Comparison of ENCODE assay signal across 18 mouse cellular contexts in genomic region chr5:72696491-72696890, GRCm38 (mm10). TPM values are rescaled to one million over a fixed set of nuclear protein-coding genes. Genes with fewer than 3 reads are reported as not detected.
DNase-seq lines count a peak whose midpoint lies in the region; ATAC-seq and TF ChIP-seq lines count a peak whose summit lies in the region.
"Had no signal": no experiment of that assay in that cellular context is flagged by ENCODE, and none has a peak within 500 bp of the region (broad histone marks: within the 10 kb centered on the region; RNA-seq: fewer than 3 reads in every experiment).

No protein-coding gene starts in this region.

- no peak for ATAC-seq in hindbrain, postnatal 0 days
- ATAC-seq in hindbrain, embryonic 14.5 days (ENCODE audit: low FRiP score), result no peak
- no peak for ATAC-seq in megakaryocyte-erythroid progenitor cell, adult 5-6 weeks (replicated peaks; ENCODE audit: low FRiP score, low TSS enrichment, poor library complexity, severe bottlenecking)

- no peak for TF ChIP-seq CTCF in hindbrain, postnatal 0 days (IDR thresholded peaks at IDR 0.05; ENCODE audit: low read depth)
- TF ChIP-seq CTCF in layer of hippocampus, adult 2 months (conservative IDR thresholded peaks at IDR 0.05), result no peak

- H3K4me3 ChIP-seq in hindbrain, postnatal 0 days (ENCODE audit: low read length), result no peak overlapping the region
- H3K4me3 ChIP-seq in hindbrain, embryonic 14.5 days (replicated peaks; ENCODE audit: low read length), result no peak overlapping the region
- no peak overlapping the region for H3K4me3 ChIP-seq in layer of hippocampus, adult 2 months
- H3K4me3 ChIP-seq: left cerebral cortex, adult 2 months; midbrain, embryonic 10.5 days had no signal

- H3K9me3 ChIP-seq in hindbrain, postnatal 0 days (ENCODE audit: low read length), result no peaks in the 10 kb centered on the region
- H3K9me3 ChIP-seq in hindbrain, embryonic 14.5 days (ENCODE audit: control insufficient read depth, low read length), result no peaks in the 10 kb centered on the region
- H3K9me3 ChIP-seq: midbrain, embryonic 10.5 days had no signal

- WGBS in hindbrain, postnatal 0 days, result 42% methylated on average over 13 of the region's 13 CpGs
- WGBS in hindbrain, embryonic 14.5 days, result 64% methylated on average over 13 of the region's 13 CpGs

- peaks cover 5% of the 10 kb centered on the region; the same call in 1 of the 2 replicates for H3K4me1 ChIP-seq in hindbrain, postnatal 0 days (ENCODE audit: insufficient read depth, low read length)
- H3K4me1 ChIP-seq in hindbrain, embryonic 14.5 days (replicated peaks; ENCODE audit: control insufficient read depth, insufficient read depth, low read length), result no peaks in the 10 kb centered on the region

- intact Hi-C loops in left cerebral cortex, postnatal 36 days (cut with DNase I), result no loop called here

- H3K36me3 ChIP-seq in hindbrain, postnatal 0 days (ENCODE audit: insufficient read depth, low read length), result no peaks in the 10 kb centered on the region
- no peaks in the 10 kb centered on the region for H3K36me3 ChIP-seq in hindbrain, embryonic 14.5 days (replicated peaks; ENCODE audit: control insufficient read depth, insufficient read depth)
- H3K36me3 ChIP-seq: midbrain, embryonic 10.5 days had no signal

- H3K27me3 ChIP-seq in hindbrain, postnatal 0 days (ENCODE audit: insufficient read depth, low read length), result no peaks in the 10 kb centered on the region
- no peaks in the 10 kb centered on the region for H3K27me3 ChIP-seq in hindbrain, embryonic 14.5 days (ENCODE audit: control insufficient read depth, insufficient read depth, low read length)

- no peak overlapping the region for H3K4me2 ChIP-seq in hindbrain, postnatal 0 days (ENCODE audit: low read depth, low read length)
- H3K4me2 ChIP-seq in hindbrain, embryonic 14.5 days (replicated peaks), result no peak overlapping the region

- H3K27ac ChIP-seq in hindbrain, postnatal 0 days, result 0 out of 2 replicates have a peak overlapping the region, but pooled peaks have one; percentile 26
- H3K27ac ChIP-seq in hindbrain, embryonic 14.5 days, result no peak overlapping the region
- H3K27ac ChIP-seq in layer of hippocampus, adult 2 months, result peak overlapping the region; percentile 69
- H3K27ac ChIP-seq: left cerebral cortex, adult 2 months; midbrain, embryonic 10.5 days had no signal

- DNase-seq in hindbrain, postnatal 0 days (ENCODE audit: low spot score), result peak; percentile 48
- no peak for DNase-seq in hindbrain, embryonic 14.5 days (ENCODE audit: low spot score)
- DNase-seq in brain, adult 2 months (ENCODE audit: low read depth, low spot score), result peak; percentile 22
- peak; percentile 55 to 63 for DNase-seq in layer of hippocampus, adult 2 months (ENCODE audit: low spot score in 2 of 2)
- peak; percentile 27 to 29 for DNase-seq in left cerebral cortex, postnatal 36 days (ENCODE audit: low spot score in 2 of 2)
- DNase-seq in urinary bladder, postnatal 14 days (ENCODE audit: low spot score), result no peak
- DNase-seq in lung, adult 18-20 months, result no peak
- DNase-seq: adrenal gland, adult 8-10 months; cerebellum, adult 11 months; embryo, embryonic 11 days; heart, postnatal 10 days; lung, adult 2 months; spleen, adult 18-20 months had no signal

- no peak overlapping the region for H3K9ac ChIP-seq in hindbrain, postnatal 0 days (replicated peaks; ENCODE audit: low read length)
- no peak overlapping the region for H3K9ac ChIP-seq in hindbrain, embryonic 14.5 days

RNA-seq across cellular contexts. Expression of gene Nipal1, which starts 48.9 kb away (rescaled TPM):
- 0.07 and 0.31 TPM in 2 replicates for total RNA-seq in hindbrain, postnatal 0 days (2014; rRNA removed)
- 0.60 and 1.3 TPM in 2 replicates for polyA plus RNA-seq in hindbrain, postnatal 0 days (2015; fragmentation: Nextera tagmentation; extraction: Ambion mirVana)
- polyA plus RNA-seq in hindbrain, embryonic 14.5 days (2014; fragmentation: Nextera tagmentation; extraction: Ambion mirVana), result 0.76 and 0.93 TPM in 2 replicates
- not detected for total RNA-seq in layer of hippocampus, adult 2 months (2021)
- not detected for total RNA-seq in left cerebral cortex, postnatal 36 days (2021)
- 2.7 TPM in 1 of 2 replicates, not detected in the other for total RNA-seq in megakaryocyte-erythroid progenitor cell, adult 5-6 weeks (2014; fragmentation: Nextera tagmentation)
- total RNA-seq in megakaryocyte-erythroid progenitor cell, adult 5-6 weeks (2017), result 0.08 and 0.47 TPM in 2 replicates
- total RNA-seq: heart, postnatal 10 days; left cerebral cortex, adult 2 months had no signal

RNA-seq across cellular contexts. Expression of gene Cnga1, which starts 52.4 kb away (rescaled TPM):
- not detected in 2 replicates for total RNA-seq in hindbrain, postnatal 0 days (2014; rRNA removed)
- polyA plus RNA-seq in hindbrain, postnatal 0 days (2015; fragmentation: Nextera tagmentation; extraction: Ambion mirVana), result not detected in 2 replicates
- not detected in 2 replicates for polyA plus RNA-seq in hindbrain, embryonic 14.5 days (2014; fragmentation: Nextera tagmentation; extraction: Ambion mirVana)
- not detected for total RNA-seq in layer of hippocampus, adult 2 months (2021)
- total RNA-seq in left cerebral cortex, postnatal 36 days (2021), result not detected
- total RNA-seq in megakaryocyte-erythroid progenitor cell, adult 5-6 weeks (2014; fragmentation: Nextera tagmentation), result not detected in 2 replicates
- total RNA-seq in megakaryocyte-erythroid progenitor cell, adult 5-6 weeks (2017), result 0.23 TPM in 1 of 2 replicates, not detected in the other
- total RNA-seq: heart, postnatal 10 days; left cerebral cortex, adult 2 months had no signal
- polyA plus RNA-seq: gonadal fat pad, adult 2 months; intestine, embryonic 14.5 days; midbrain, embryonic 10.5 days had no signal

RNA-seq across cellular contexts. Expression of gene Txk, which starts 56.1 kb away (rescaled TPM):
- total RNA-seq in hindbrain, postnatal 0 days (2014; rRNA removed), result 0.21 TPM in 1 of 2 replicates, not detected in the other
- polyA plus RNA-seq in hindbrain, postnatal 0 days (2015; fragmentation: Nextera tagmentation; extraction: Ambion mirVana), result 0.33 and 0.35 TPM in 2 replicates
- 0.14 and 0.23 TPM in 2 replicates for polyA plus RNA-seq in hindbrain, embryonic 14.5 days (2014; fragmentation: Nextera tagmentation; extraction: Ambion mirVana)
- total RNA-seq in layer of hippocampus, adult 2 months (2021), result not detected
- total RNA-seq in left cerebral cortex, postnatal 36 days (2021), result under 1 TPM; 0.20 to 0.39 TPM
- 0.96 and 7.8 TPM in 2 replicates for total RNA-seq in megakaryocyte-erythroid progenitor cell, adult 5-6 weeks (2014; fragmentation: Nextera tagmentation)
- 0.15 and 1.2 TPM in 2 replicates for total RNA-seq in megakaryocyte-erythroid progenitor cell, adult 5-6 weeks (2017)
- polyA plus RNA-seq: midbrain, embryonic 10.5 days had no signal

Comparison
In these comparisons a context has a peak if more than half of its experiments do, and no peak if none do; other contexts are left out.
1. DNase-seq: peak in hindbrain, postnatal 0 days (single experiment), brain, adult 2 months (single experiment), layer of hippocampus, adult 2 months (2 of 2) and left cerebral cortex, postnatal 36 days (2 of 2); none in hindbrain, embryonic 14.5 days (single experiment), urinary bladder, postnatal 14 days (single experiment) and lung, adult 18-20 months (0 of 2).